Mouse (Mus musculus) megakaryocyte-erythroid progenitor cell, adult 5-6 weeks (primary cell): Measurements from ENCODE around the gene Cfi. TPM values are rescaled to one million over a fixed set of nuclear protein-coding genes. Genes with fewer than 3 reads are reported as not detected.

Source experiments
- ATAC-seq: replicated peaks from 2 replicates; pipeline ENCODE4 v1.8.0; 2016; ENCODE audit warnings: mild to moderate bottlenecking, inconsistent platforms; ENCODE audit not compliant: severe bottlenecking, poor library complexity, low FRiP score, low TSS enrichment
- total RNA-seq, 2 experiments: library from RNA; stranded (forward) in 1 of 2; stranded (reverse) in 1 of 2; fragments of 200-1000, 215-1000 nt in 1 of 2; fragments of >200 nt in 1 of 2; fragmentation: Nextera tagmentation in 1 of 2; gene quantifications; 2 replicates each; pipeline ENCODE4 v1.2.3; 2014 to 2017

The Cfi gene
- total RNA-seq (2014; fragmentation: Nextera tagmentation) = not detected in 2 replicates
- total RNA-seq (2017) = not detected in 2 replicates

DNA sequence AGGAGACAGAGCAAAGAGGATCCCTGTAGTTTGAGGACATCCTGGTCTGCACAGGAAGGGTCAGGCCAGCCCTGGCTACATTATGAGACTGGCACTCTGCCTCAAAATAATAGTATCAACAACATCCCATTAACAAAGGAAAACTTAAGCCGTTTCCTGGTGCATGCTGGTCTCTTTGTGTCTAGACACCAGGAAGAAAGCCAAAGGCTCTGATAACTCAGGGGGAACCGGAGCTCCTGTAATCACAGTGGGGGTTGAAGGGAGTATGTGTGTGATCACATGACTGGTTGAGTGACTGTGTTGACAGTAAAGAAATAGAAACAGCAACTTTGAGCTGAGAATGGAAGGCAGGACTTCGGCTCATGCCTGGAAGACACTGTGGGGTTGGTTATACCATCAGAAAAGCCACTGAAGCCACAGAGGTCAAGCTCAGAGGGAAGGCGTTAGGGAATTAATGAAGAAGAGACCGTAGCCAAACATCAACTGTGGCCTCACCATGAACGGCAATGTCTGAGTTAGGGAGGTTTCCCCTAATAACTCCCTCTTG, at the start of gene Cfi:
Gene Cfi (plus strand): TSS at position 497 of the 547 bp plus-strand sequence.
- no peak for ATAC-seq

DNA sequence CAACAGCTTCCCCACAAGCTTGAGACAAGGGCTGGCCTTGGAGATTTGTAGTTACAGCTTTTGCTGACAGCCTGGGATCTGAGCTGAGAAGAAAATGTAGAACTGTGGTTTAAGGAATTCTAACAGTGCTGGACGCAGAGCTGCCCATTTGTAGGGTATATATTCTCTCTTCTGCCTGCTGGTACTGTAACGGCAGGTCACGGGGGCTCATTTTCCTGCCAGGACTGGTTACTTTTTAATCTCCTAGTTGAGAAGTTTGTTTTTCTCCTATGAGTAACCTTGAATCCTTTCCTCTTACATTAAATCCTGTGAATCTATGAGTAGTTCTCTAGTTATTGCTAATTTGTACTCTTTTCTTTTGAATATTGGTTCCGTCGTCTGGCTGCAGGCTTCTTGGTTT, 41.9 kb upstream of the Cfi start:
- no peak for ATAC-seq

DNA sequence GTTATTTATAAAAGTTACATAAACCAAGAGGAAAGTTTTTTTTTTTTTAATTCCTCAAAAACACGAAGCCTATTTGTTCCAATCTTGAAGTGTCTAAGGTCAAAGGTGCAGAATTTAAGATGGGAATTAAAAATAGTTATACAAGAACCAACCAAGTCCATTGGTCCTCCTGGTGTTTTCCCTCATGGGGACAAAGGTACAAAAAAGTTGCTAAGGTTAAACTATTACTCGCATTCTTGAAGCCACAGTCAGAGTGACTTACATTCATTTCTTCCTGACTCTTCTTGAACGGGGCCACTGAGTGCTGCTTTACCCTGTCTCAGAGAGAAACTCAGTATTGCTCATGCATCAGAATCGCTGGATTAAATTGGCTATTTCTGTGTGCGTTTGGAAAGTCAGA, 38.3 kb upstream of the Cfi start:
- no peak for ATAC-seq

DNA sequence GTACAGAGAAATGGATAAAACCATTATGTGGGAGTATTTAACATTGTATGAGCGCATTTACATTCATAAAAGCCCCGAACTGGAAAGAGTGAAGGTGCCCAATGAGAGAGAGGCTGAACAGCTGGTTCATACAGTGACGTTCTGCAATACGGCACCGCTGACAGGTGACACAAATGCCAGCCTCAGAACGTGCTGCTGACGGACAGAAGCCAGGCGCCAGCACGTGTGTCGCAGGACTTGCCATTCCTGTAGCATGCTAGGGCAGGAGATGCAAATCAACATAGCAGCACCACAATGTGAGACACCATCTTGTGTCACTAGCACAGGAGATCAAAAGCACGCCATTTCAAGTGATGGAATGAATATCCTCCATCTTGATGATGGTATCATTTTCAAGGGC, 37.1 kb upstream of the Cfi start:
- no peak for ATAC-seq

DNA sequence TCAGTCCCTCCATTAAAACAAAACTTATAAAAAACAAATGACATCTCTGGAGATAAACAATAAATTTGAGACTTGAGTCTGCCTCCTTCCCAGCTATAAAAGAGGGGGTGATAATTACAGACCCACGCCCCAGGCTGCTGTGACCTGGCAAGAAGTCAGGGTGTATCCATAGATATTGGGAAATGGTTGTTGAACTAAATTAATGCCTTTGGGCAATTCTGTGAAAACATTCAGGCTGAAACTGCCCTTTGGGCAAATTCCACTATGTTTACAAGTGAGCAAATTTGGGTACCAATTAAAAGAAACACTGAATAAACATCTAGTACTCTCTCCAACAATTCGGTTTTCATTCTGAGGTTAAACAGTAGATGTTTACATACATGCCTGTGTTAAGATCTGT, 36.7 kb upstream of the Cfi start:
- no peak for ATAC-seq

DNA sequence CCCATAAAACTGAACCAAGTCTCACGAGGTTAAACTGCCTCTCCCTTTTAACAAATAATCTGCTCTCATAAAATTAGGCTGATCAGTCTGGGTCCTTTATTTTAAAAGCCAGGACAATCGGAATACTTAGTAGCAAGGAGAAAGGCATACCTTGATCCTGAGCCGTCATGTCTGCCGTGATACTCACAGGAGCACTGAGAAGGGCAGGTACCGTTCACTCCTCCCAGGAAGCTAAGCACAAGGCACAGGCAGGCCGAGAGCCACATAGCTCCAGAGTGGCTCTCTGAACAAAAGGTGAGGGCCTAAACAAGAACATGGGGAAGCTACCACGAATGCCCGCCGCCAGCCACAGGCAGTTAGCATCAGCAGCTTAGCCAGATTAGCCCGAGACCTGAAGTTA, 31.9 kb upstream of the Cfi start, which contains the start of gene Lrit3:
Gene Lrit3 (minus strand): TSS at position 266 of the 400 bp plus-strand sequence.
- no peak for ATAC-seq

DNA sequence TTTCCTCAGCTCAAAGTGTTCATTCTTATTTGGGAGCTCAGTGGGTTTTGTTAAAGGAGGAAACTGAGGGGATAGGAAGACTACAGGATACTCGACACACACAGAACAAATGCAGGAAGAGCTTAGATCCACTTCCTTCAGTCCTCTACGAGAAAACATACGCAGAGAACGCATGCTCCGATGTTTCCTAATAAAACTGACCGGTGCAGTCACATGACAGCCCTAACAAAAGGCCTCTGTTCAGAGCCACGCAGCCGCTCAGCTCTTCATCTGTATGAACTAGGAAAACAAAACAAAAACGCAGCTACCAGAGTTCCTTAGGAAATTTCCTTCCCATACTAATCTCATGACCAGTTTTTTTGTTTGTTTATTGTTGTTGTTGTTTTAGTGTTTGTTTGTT, 14.8 kb upstream of the Cfi start:
- ATAC-seq = no peak

DNA sequence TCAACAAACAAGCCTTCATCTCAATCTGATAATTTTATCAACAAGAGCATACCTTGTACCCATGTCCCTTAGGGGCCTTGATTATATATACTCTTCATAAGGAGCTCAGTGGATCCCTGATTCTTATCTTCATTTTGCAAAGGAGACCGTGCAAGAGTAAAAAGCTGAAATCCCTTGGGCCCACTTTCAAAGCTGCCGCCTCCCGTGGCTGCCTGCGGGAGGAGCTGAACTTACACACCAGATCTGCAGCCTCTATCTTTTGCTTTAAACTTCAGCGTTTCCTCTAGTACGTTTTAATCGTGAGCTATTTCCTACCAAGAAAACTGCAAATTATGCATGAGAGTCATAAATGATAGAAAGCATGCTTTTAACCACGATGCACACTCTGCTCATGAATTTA, 13.9 kb upstream of the Cfi start:
- ATAC-seq = no peak

DNA sequence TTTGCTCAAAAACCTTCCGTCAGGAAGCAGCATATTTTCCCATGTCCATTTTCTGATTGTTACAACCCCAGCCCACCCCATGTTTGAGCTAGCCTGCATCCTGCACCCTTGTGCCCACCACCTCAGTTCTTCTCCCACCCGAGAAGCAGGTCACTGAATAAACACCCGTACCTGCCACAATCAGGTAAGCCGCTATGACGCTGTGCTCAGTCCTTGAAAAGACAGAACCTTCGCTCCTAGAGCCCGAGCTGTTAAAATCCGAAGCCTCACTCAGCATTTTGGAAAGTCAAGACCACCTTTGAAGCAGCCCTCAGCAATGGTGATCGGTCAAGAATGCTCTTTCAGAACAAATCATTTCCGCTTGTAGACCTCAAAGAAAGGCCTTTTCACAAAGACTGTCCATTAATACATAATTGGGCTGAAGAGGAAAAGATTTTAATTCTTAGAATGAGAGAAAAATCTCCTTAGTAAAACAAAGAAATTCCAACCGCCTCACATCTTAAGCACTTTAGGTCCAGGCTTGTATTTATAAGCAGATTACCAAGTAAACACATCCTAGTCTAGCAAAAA, 13.4 kb upstream of the Cfi start, which contains the start of gene Rrh:
Gene Rrh (minus strand): TSS at position 382 of the 570 bp plus-strand sequence.
- no peak for ATAC-seq

DNA sequence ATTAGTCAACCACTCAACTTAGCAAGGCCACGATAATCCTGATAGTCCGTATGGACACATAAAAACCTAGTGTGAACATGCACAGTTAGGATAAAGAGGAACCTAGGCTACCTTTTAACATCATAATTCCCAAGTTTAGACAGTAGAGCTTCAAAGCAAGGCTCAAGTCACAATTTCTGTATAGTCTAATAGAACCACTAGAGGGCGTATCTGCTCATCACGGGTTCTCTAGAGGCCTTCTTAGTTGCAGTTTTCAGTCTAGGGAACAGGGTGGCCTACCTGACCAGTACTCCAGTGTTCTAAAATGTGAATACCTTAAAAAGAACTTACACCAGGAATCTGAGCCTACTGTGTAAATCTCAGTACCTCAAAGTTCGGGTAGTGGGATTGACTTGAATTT, 12.4 kb upstream of the Cfi start:
- peak; percentile 86 for ATAC-seq

DNA sequence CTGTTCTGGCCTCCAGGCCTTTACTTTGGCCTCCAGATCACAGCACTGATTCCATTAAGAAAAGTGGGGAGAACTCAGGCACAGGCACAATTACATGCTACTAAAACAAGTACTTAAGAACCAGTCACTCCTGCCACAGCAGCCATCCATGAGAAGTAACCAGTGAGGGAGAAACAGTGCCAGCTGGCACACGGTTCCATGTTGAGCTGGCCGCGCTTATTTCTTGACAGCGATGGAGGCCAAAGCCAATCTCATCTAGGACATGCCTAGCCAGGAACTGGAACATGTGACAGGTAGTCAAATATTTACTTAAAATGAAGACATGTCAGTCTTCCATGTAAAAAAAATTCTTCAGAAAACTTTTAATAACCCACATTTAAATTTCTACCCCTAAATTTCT, 11.5 kb upstream of the Cfi start:
- ATAC-seq = no peak

DNA sequence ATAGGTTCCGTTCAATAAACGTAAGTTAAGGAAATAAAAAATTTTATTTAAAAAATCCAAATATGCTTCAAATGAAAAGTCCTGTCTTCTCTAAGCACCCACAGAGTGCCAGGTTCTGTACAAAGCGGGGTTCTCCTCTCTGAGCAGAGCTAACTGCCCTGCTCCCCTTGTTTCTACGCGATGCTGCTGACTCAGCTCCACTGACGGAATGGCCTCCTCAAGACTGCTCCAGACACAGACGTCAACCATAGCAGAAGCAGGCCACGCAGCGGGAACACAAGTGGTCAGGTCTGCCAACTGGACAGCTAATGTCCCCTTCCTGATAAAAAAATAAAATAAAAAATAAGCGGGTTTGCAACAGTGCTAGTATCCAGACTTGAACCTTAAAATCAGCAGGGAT, 10.8 kb upstream of the Cfi start:
- ATAC-seq = no peak

DNA sequence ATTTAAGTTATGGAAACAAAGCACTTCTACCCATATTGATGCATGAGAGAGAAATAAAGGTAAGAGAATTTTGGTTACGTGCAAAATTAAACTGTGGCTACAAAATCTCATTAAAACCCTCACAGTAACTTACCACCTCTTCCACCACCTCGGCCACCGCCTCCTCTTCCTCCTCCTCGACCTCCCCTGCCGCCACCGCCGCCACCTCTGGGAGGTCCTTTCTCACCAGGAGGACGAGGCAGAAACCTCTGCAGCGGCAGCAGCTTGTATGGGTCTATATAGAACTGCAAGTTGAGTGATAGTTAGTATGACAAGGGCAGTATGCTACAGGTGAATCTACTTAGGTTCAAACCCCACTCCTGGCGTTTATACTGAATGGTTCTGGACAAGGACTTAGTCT, 9.0 kb upstream of the Cfi start:
- ATAC-seq = no peak

DNA sequence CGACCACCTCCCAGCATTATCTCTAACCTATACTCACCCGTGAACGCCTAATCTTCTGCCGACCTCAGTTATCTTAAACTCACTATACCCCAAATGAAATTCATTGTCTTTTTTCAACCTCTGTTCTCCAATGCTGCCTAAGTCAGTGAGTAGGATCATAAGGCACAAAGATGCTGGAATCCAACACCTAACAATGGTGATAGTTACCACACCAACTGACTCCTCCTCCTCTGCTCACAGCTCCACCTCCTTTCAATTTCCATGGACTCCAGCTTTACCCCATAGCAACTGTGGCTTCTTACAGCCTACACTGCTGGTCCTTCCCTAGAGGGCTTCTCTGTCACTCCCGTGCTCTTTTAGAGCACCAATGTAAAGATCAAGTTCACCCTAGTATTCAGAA, 8.0 kb upstream of the Cfi start:
- ATAC-seq = no peak

DNA sequence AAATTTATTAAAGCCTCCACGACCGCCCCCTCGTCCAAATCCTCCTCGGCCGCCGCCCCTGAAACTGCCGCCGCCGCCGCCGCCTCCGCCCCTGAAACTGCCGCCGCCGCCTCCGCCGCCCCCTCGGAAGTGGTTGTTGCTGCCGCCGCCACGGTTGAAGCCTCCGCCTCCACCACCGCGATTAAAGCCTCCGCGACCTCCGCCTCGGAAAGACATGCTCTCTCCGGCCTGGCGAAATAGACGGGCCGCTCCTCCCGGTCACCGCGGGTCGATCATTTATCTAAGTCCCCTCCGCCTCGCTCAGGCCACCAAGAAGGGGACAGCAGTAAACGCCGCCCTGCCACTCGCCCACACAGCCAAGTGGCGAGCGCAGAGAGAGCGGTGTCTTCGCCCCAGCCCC, 5.1 kb upstream of the Cfi start:
- ATAC-seq = peak; percentile 34; the same call in 1 of the 2 replicates

DNA sequence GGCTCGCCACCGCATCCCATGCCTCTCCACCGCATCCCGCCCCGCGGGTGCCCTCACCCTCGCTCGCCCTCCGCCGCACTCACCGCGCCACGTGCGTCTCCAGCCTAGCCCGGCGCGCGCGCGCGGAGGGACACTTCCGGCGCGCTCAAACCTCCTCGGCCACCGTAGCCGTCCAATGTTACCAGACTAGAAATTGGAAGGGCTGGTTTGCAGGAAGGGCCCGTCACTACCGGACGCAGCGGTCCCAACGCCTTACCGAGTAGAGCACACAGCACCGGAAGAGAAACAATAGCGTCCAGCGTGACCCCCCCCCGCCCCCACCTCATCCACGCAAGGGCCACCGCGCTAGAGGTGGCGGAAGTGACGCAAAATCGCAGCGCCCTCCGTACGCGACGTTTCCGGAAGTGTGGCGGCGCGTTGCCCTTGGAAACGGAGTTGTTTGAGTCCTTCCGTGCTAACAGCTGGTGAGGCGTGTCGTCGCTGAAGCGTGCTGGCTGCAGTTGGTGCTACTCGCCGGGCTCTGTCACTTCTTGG, 4.6 kb upstream of the Cfi start, which contains the start of gene Gar1:
Gene Gar1 (minus strand): TSS at position 362 of the 534 bp plus-strand sequence.
- peak; percentile 88 for ATAC-seq

DNA sequence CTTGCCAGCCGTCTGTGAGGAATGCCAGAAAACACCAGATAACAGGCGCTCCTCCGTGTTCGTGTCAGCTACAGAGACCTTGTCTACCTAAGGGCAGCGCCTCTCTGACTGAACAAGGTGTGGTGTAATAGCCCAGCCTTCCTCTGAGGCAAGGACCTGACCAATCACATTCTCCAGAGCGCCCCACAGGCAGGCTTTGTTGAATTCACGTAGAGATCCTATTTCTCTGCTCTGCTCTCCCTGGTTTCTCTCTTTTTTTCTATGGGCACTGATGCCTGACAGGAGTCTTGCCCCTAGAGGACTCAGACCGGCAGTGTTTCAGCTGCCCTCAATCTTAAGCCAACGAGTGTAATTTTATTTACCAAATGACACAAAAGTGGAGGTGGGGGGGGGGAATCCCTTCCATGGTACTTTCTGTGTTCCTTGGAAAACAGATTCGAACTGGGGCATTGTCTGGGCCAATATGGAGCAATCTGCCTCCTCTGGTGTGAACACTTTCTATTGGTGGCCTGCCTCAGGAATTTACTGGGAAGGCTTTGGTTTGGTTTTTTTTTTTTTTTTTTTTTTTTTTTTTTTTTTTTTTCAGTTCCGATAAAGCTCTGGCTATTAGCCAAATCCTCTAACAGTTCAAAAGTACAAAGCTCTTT, 490 bp downstream of the Cfi start:
- ATAC-seq = peak; percentile 36; the same call in 1 of the 2 replicates

DNA sequence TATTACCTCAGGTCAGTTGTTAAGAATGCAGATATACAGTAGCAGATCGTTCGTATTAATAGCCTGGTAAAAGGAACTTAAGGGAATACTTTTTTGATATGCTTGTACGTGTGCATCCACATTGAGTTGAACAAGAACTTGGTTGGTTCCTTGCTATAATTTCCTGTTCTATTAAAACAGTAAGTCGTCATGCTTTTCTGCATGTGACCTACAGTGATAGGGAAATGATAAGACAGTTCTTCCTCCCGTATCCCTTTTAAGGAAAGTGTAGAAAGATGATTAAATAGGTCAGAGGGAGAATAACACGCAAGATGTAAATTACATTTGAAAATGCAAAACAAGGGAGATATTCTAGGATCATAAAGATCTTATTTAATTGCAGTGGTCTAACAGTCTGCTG, 1.3 kb downstream of the Cfi start:
- ATAC-seq = no peak

DNA sequence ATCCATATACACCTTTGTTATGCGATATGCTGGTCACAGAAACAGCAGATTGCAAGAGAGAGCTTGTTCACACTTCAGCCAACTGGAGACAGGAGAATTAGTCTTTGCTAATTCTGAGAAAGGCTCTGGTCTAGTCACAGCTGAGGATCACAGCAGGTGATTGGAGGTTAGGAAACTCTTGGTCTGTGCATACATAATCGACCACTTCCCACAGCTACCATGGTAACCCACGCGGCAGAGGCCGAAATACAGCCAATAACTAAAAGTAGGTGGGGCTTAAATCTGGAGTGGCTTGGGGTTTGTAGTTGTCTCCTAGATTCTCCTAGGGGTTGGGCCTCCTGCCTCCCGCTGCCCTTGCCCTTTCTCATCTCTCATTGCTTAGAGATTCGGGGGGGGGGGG, 2.3 kb downstream of the Cfi start:
- no peak for ATAC-seq

DNA sequence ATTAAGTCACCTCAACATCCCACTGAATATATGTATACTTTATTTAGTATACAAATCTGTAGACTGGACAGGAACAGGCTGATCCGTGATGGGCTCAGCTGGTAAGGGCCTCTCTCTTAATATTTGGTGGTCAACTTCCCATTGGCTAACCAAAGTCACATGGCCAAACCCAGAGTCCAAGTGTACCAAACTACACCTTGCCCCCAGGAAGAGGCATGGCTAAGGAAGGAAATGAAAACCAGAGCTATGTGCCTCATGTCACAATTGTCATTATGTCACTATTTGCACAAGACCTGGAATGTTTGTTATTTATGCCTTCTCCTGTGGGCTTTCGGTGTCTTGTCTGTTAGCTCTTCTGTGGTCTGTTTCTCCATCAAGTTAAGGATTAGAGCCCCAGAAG, 10.2 kb downstream of the Cfi start:
- ATAC-seq = no peak

DNA sequence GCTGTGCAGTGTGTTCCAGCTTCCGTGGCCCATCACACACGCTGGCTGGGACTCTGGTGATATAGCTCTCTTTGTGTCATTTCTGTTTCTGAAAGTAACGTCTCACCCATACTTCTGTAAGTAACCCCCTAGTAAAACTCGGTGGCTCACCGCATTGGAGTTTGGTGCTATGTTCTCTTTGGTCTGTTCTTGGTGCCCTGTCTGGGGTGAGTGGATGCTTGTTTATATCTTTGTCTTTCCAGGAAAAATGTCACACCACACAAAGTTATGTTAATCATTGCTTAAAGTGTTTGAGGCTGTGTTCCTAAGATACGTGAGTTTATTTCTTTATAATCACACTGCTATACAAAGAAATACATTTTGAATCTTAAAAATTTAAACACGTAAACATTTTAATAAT, 11.2 kb downstream of the Cfi start:
- ATAC-seq = no peak
